In genomic region chr19:57926164-57926860, GRCm38 (mm10) we compare ENCODE assay signal across 8 mouse cellular contexts.
A peak's percentile ranks its signal among the peaks of the same experiment; 100 is the strongest.
DNase-seq lines count a peak whose midpoint lies in the region; ATAC-seq and TF ChIP-seq lines count a peak whose summit lies in the region.

No protein-coding gene starts in this region.

- H3K4me3 ChIP-seq in kidney, postnatal 0 days (replicated peaks; ENCODE audit: low read depth, low read length): no peak overlapping the region
- no peak overlapping the region for H3K4me3 ChIP-seq in forebrain, embryonic 10.5 days
- no peak overlapping the region for H3K4me3 ChIP-seq in liver, embryonic 11.5 days (ENCODE audit: low read depth, low read length)

- H3K4me2 ChIP-seq in kidney, postnatal 0 days (ENCODE audit: low read length): no peak overlapping the region
- H3K4me2 ChIP-seq in liver, embryonic 11.5 days: no peak overlapping the region

- no peaks in the 10 kb centered on the region for H3K9me3 ChIP-seq in kidney, postnatal 0 days (replicated peaks; ENCODE audit: low read length)
- H3K9me3 ChIP-seq in forebrain, embryonic 10.5 days: no peaks in the 10 kb centered on the region
- H3K9me3 ChIP-seq in liver, embryonic 11.5 days (ENCODE audit: control insufficient read depth, low read length): no peaks in the 10 kb centered on the region

- 86% methylated on average over 5 of the region's 5 CpGs for WGBS in kidney, postnatal 0 days
- WGBS in forebrain, embryonic 10.5 days: 92% methylated on average over 5 of the region's 5 CpGs
- 90% methylated on average over 5 of the region's 5 CpGs for WGBS in liver, embryonic 11.5 days

- H3K36me3 ChIP-seq in kidney, postnatal 0 days (ENCODE audit: insufficient read depth, low read length): no peaks in the 10 kb centered on the region
- H3K36me3 ChIP-seq in forebrain, embryonic 10.5 days (replicated peaks): no peaks in the 10 kb centered on the region
- no peaks in the 10 kb centered on the region for H3K36me3 ChIP-seq in liver, embryonic 11.5 days (ENCODE audit: control insufficient read depth, insufficient read depth, low read length)

- DNase-seq in kidney, postnatal 0 days (ENCODE audit: low spot score): peak; percentile 12
- DNase-seq in kidney, adult 11 months: no peak
- peak; percentile 51 for DNase-seq in forebrain, embryonic 10.5 days (ENCODE audit: extremely low spot score, low spot score)
- no peak for DNase-seq in liver, embryonic 11.5 days (ENCODE audit: low spot score)
- DNase-seq in skeletal muscle tissue, adult 2 months (ENCODE audit: low read depth, low spot score): peak; percentile 12
- no peak for DNase-seq in frontal cortex, postnatal 14 days (ENCODE audit: low spot score in 2 of 2)
- no peak for DNase-seq in gastrocnemius, postnatal 36 days
- DNase-seq in lung, adult 18-20 months: no peak

- H3K9ac ChIP-seq in kidney, postnatal 0 days (ENCODE audit: low read depth, low read length): no peak overlapping the region
- no peak overlapping the region for H3K9ac ChIP-seq in liver, embryonic 11.5 days (ENCODE audit: low read depth, low read length)

- TF ChIP-seq CTCF in kidney, postnatal 0 days (IDR thresholded peaks at IDR 0.05; ENCODE audit: low read depth): no peak

- intact Hi-C loops in gastrocnemius, postnatal 36 days (cut with DNase I): no loop called here

- no peaks in the 10 kb centered on the region for H3K27me3 ChIP-seq in kidney, postnatal 0 days (ENCODE audit: insufficient read depth, low read length)
- H3K27me3 ChIP-seq in forebrain, embryonic 10.5 days (ENCODE audit: poor library complexity, severe bottlenecking): no peaks in the 10 kb centered on the region
- H3K27me3 ChIP-seq in liver, embryonic 11.5 days (replicated peaks; ENCODE audit: control insufficient read depth, insufficient read depth, low read length): no peaks in the 10 kb centered on the region

- ATAC-seq in kidney, postnatal 0 days (replicated peaks; ENCODE audit: low FRiP score, low read depth): peak; percentile 94
- peak; percentile 92 for ATAC-seq in liver, embryonic 11.5 days (replicated peaks; ENCODE audit: low FRiP score)

- H3K4me1 ChIP-seq in kidney, postnatal 0 days (replicated peaks; ENCODE audit: insufficient read depth, low read length): no peaks in the 10 kb centered on the region
- H3K4me1 ChIP-seq in forebrain, embryonic 10.5 days: peaks cover 35% of the 10 kb centered on the region
- peaks cover 10% of the 10 kb centered on the region for H3K4me1 ChIP-seq in liver, embryonic 11.5 days (replicated peaks; ENCODE audit: control insufficient read depth, insufficient read depth, low read length)

- H3K27ac ChIP-seq in kidney, postnatal 0 days: no peak overlapping the region
- H3K27ac ChIP-seq in forebrain, embryonic 10.5 days: no peak overlapping the region
- H3K27ac ChIP-seq in liver, embryonic 11.5 days (ENCODE audit: low read depth, low read length): no peak overlapping the region

Comparison
In these comparisons a context has a peak if more than half of its experiments do, and no peak if none do; other contexts are left out.
1. DNase-seq: peak in kidney, postnatal 0 days (single experiment), forebrain, embryonic 10.5 days (single experiment) and skeletal muscle tissue, adult 2 months (single experiment); none in kidney, adult 11 months (single experiment), liver, embryonic 11.5 days (single experiment), frontal cortex, postnatal 14 days (0 of 2), gastrocnemius, postnatal 36 days (0 of 2) and lung, adult 18-20 months (0 of 2).